Mouse (Mus musculus) G1E (cell line): ENCODE measurements around the gene Efcab6.

Source experiments
- CTCF ChIP-seq: IDR thresholded peaks from 2 replicates; pipeline ENCODE4 v1.5.1; 2012; ENCODE audit warnings: low read depth, low read length, inconsistent platforms, mixed read lengths
- GATA2 ChIP-seq: IDR thresholded peaks from 2 replicates; pipeline ENCODE4 v1.6.1; 2012; ENCODE audit warnings: low read depth, low read length, inconsistent platforms, borderline replicate concordance
- POLR2AphosphoS5 ChIP-seq: IDR thresholded peaks from 2 replicates; pipeline ENCODE4 v1.6.1; 2012; ENCODE audit warnings: low read depth, low read length, inconsistent platforms; ENCODE audit not compliant: insufficient replicate concordance
- TAL1 ChIP-seq: conservative IDR thresholded peaks from 2 replicates; pipeline ENCODE4 v1.6.1; 2012; ENCODE audit warnings: low read depth, low read length, inconsistent platforms, mixed read lengths

DNA sequence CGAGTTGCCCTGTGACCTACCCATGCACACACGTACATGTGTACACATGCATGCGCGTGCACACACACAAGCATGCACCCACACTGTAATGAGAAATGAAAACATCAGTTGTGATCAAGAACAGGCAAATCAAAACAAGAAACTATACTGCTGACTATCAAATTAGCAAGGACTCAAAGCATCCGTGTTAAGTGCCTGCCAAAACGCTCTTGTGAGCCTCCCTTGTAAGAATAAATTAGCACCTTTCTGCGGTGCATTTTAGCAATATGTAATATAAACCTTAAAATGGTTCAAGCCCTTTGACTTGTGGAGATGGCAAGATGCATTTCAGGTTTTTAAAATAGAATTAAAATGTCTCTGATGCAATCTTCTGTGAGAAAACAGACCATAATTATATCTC is 108.2 kb downstream of the Efcab6 start:
- TF ChIP-seq POLR2AphosphoS5 (no peak), CTCF (no peak), GATA2 (no peak), TAL1 (no peak)
